Mouse (Mus musculus) layer of hippocampus, postnatal 10 days (tissue): Measurements from ENCODE around the gene Nav2. TPM values are rescaled to one million over a fixed set of nuclear protein-coding genes. Genes with fewer than 3 reads are reported as not detected.

Source experiments
- DNase-seq, 2 experiments: peaks; one replicate each; pipeline ENCODE4 v3.0.0; 2021; ENCODE audit warnings: low spot score in 2 of 2
- total RNA-seq, 2 experiments: library from RNA; stranded (reverse); gene quantifications; 2 replicates each; pipeline ENCODE4 v1.2.3; 2021

Gene Nav2
- total RNA-seq, 2 experiments from 2014 or later: 103 to 126 TPM

GRCm38 (mm10) chr7:49529498-49529897 is 621.0 kb downstream of the Nav2 start:
- no peak for DNase-seq

DNA sequence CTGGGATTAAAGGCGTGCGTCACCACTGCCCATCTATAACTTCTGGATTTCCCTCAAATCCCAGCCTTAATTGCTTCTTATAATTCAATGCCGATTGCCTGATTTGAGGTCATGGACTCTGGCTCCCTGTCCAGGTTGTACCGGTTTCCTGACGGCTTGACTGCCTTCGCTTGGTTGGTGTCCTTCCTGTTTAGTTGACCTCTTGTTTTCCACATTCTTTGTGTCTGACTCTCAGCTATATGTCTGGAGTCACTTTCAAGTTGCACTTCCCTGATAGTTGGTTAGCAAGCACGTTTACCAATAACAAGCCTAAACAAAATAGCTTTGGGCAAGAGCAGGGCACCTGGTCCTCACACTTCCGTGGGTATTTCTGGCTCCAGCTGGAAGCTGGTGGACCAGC is 625.1 kb downstream of the Nav2 start:
- no peak for DNase-seq

DNA sequence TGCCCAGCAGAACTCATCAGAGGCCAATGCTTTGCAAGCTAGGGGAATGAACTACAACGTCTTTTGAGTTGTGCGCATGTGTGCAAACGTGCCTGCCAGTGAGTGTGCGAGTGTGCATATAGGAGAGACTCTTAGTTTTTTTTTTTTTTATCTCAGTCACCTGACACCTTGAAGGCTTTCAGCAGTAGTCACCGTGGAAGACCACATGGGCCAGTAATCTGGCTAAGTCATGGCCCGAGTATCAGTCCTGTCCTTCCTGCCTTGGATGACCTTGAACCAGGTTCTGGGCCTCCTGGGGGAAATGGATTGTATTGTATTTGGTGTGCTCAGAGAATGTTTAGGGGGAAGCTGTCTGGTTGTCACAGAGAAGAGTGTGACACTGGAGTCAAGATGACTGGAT is 625.7 kb downstream of the Nav2 start:
- no peak for DNase-seq

DNA sequence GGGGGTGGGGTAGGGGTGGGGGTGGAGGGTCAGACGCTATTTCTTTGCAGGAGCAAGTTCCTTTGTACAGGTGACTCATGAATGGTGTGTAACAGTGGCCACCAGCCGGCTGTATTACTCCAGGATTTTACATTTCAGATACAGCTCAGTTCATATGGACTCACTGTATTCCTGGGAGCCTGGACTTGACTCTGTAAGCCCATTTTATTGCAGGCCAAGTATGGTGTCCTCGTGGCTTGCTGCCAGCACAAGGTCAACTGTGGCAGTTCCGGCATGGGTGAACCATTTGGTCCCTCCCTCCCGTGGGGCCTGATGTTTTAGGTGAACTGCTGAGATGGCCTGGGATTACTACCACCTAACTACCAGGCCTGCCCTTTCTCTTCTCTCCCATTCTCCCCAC is 629.8 kb downstream of the Nav2 start:
- no peak for DNase-seq

DNA sequence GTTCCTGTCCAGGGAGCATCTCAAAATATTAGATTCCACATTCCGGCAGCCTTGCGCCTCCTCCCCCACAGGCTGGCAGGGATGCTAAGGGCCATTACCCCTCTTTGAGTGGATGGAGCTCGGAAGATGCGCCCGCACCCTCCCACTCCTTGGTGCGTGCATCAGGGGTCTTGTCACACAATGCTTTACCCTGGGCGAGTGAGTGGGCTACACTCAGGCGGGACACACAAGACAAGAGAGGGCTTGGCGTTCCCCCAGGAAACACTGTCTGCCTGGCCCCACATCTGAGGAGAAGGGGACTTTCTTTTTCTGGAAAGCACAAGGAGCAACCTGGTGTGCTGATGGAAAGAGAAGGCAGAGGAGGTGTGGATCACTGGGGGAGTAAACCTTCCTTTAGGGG is 631.7 kb downstream of the Nav2 start:
- DNase-seq: no peak

- no peak for DNase-seq
These were observed 633.6 kb downstream of the Nav2 start for GRCm38 (mm10) chr7:49542135-49542534.

DNA sequence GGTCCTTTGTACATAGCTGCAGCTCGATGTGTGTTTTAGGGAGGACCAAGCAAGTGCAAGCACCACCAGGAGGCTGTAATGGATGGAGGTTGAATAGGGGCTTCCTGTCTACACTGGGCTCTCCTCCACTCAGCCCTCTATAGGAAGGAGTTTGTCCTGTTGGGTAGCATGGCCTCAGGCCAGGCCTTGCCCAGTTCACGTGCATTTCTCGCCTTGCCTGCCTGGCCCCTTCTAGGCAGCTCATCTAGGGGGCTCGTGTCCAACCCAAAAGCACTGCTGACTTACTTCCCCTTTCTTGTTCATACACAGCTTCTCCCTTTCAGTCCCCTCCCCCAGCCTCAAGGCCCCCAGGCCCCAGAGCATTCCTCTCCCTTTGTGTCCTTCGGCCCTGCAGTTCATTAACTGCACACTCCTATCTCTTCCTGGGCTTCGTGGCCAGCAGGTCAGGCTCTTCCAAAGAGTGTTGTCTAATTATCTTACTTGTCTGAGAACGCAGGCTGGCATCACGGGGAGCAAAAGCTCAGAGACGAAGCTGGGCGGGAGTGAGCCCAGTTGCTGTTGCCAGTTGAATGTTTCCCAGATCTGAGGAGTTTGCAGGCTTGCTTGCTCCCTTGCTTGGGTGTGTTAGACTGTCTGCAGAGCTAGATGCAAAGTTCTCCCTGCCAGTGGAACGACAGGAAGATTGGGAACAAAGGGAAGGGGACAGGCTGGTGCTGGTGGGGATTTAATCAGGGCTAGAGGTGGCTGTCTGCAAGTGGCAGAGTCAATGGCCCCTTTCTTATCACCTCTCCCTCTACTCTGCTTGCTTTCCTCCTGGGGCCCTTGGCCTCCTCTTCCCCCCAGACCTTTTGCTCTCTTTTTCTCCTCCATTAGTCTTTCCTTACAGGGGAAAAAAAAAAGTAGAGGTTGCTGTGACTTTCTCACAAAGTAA is 636.5 kb downstream of the Nav2 start:
- DNase-seq: peak; percentile 35 to 44

DNA sequence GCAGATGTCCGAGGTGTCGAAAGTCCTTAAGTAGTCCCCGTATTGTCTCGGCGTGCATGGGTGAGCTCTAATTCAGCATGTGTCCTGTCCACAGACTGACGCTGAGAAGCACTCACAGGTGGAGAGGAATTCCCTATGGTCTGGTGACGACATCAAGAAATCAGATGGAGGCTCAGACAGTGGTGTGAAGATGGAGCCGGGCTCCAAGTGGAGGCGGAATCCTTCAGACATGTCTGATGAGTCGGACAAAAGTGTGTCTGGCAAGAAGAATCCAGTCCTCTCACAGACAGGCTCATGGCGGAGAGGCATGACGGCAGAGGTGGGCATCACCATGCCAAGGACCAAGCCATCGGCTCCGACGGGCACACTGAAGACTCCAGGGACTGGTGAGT is 637.2 kb downstream of the Nav2 start:
- no peak for DNase-seq

DNA sequence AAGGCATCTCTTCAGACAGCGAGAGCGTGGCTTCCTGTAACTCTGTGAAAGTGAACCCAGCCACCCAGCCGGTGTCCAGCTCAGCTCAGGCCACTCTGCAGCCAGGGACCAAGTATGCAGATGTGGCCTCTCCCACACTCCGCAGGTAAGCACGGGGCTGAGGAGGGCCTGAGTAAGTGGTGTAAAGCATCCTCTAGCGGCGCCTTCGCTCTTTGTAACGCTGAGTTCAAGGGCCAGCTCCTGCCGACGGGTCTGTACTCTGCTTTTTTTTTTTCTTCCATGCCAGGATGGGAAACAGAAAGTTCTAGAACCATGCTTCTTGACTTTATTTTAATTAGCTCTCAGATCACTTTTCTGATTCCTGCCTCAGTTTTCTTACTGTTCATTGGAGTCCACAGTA is 639.9 kb downstream of the Nav2 start:
- DNase-seq: no peak

DNA sequence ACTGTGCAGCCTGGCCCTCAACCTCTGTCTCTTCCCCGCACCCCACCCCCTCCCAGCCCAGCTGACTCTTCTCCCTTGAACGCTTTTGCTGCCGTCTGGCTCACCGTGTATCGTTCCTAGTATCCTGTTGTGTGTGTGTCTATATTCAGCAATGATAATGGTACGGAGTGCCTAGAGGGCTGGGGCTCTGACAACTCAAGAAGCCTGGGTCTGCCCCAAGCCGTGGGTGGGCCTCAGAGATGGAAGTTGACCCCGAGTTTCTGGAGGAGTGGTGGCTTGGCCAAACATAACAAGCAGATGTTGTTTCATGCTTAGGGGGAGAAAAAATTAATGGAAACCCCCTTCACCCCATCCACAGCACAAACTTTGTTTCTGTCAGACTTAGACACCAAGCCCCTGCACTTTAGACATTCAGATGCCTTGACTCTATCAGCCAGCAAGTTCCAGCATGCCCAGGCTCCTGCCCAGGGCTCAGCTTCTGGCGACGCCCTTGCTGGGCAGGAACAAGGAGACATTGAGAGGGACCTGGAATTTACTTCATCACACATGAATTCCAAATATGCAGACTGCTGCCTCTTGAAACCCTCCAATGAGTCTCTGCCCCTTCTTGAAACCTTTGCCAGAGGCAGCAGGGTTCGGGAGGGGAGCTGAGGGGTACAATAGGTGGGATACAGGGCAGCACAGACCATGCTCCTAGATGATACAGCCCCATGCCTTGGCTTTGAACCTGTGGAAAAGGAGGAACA is 644.9 kb downstream of the Nav2 start:
- DNase-seq: no peak

- DNase-seq: no peak
These were observed 649.7 kb downstream of the Nav2 start for GRCm38 (mm10) chr7:49558240-49558640.

GRCm38 (mm10) chr7:49558895-49559294 is 650.4 kb downstream of the Nav2 start:
- peak in 1 of 2 experiments; percentile 47 for DNase-seq

DNA sequence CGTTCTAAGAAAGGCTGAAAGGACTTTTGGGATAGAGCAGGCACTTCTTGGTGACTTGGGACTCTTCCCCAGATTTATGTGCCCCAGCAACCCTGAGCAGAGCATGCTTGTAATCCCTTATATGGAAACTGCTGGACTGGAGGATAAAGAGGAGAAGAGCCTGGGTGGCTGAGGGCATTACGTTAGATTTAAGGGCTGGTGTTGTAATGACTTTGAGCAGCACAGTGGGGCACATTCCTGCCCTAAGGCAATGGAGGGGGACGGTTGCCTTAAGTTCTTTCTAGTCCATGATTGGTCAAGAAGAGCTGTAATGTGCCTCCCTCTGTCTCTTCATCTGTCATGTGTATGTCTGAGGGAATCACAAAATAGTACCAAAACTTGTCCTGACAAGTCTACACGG is 651.5 kb downstream of the Nav2 start:
- DNase-seq: no peak

- no peak for DNase-seq
These were observed 653.9 kb downstream of the Nav2 start for GRCm38 (mm10) chr7:49562404-49562803.

GRCm38 (mm10) chr7:49562851-49563250 is 654.3 kb downstream of the Nav2 start:
- no peak for DNase-seq

DNA sequence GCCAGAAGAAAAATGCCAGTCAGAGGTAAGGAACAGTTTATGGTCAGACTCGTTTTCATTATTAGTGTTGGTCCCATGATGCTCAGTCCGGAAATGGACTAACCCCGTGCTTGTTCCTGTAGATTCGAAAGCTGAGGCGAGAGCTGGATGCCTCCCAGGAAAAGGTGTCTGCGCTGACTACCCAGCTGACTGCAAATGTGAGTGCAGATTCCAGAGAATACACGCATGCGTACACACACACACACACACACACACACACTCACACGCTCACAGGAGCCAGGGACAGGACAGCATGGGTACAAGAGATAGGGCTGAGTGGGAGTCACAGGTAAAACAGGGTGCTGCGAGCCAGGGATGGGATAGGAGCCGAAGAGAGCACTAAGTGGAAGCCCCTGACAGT is 656.6 kb downstream of the Nav2 start:
- DNase-seq: no peak

GRCm38 (mm10) chr7:49565798-49566197 is 657.3 kb downstream of the Nav2 start:
- no peak for DNase-seq

DNA sequence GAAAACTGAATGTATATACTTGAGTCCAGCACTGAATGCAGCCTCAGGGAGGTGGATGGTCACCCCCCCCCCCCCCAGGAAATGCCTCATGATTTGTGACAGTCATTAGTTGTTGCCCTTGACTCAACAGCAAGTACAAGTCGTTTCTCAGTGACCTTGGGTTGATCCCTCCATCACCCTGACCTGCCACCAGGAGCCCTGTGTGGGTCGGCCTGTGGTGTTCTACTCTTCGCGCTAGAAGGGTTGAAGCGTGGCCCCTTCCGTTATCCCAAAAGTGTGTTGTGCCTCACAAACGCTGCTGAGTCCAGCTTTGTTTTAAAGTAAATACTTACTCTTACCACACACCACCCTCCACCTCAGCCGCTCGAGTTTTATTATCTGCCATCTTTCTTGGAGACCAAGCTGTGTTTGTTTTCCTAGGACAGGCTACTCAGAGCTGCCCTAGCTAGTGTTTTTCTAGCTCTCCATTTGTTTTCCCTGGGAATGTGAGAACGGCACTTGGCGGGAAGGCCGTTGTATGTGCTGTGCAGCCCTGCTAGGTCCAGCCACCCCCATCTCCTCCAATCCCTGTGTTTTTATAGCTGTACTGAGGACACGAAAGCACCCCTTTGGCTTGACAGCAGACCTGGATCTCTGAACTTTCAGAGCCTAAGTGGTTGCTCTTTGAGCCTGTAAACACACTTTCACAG is 659.0 kb downstream of the Nav2 start:
- no peak for DNase-seq

- no peak for DNase-seq
These were observed 661.1 kb downstream of the Nav2 start for GRCm38 (mm10) chr7:49569646-49570045.

DNA sequence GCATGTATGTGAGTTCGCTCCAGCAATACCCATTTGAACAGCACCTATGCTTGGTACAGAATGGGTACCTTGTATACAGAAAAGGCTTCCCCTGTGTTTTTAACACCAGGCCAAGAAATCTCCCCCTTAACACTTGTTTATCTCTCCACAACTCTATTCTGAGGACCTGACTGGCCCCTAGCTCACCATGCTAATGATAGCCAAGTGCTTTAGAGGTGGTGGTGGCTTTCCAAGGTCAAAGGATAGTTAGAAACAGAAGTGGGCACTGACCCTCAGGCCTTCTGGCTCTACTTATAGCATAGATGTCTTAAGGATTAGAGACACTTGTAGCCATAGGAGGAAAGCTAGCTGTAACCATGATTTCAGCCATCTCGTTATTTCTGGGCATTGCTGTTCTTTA is 663.1 kb downstream of the Nav2 start:
- no peak for DNase-seq

DNA sequence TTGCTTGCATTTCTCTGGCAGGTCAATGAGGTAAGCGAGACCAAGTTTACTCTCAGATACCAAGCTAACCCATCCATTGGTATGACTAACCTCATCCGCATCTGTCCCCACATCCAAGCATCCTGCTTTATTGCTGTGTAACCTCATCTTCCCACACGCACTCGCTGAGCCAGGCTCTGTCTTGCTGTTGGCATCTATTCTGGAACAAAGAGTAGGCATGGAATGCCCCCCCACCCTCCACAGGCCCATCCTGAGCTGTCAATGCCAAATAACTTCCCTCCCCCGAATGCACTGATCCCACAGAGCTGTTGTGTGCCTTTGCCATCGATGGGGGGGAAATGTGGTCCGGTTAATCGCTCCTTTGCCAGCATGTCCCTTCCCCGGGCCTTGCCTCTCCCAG is 666.7 kb downstream of the Nav2 start:
- no peak for DNase-seq

- no peak for DNase-seq
These were observed 668.6 kb downstream of the Nav2 start for GRCm38 (mm10) chr7:49577096-49577495.
